Mouse (Mus musculus) heart, postnatal 25 days (tissue): Measurements from ENCODE around the gene Cpn2. TPM values are rescaled to one million over a fixed set of nuclear protein-coding genes. Genes with fewer than 3 reads are reported as not detected.

Experiments
- DNase-seq: peaks from one replicate; pipeline ENCODE4 v3.0.0; 2022; ENCODE audit warnings: low spot score
- intact Hi-C: fragments of 180-260 bp; cut with DNase I; formaldehyde crosslinking; loops from one replicate; pipeline ENCODE4 v1.15.1; 2025
- total RNA-seq, 2 experiments: library from RNA; stranded (reverse); gene quantifications; 2 replicates each; pipeline ENCODE4 v1.2.3; 2021

The Cpn2 gene
- total RNA-seq, 2 experiments from 2014 or later = 0.11 TPM; not detected in 1

- intact Hi-C loops = no loop called here
- DNase-seq = no peak
Observed at GRCm38 (mm10) chr16:30282844-30283495, 15.7 kb upstream of the Cpn2 start, which contains the start of gene Lrrc15. Gene Lrrc15, minus strand, starts transcription at chr16:30283256.

- intact Hi-C loops = no loop called here
- DNase-seq = no peak
Observed at GRCm38 (mm10) chr16:30280676-30281297, 13.5 kb upstream of the Cpn2 start.

GRCm38 (mm10) chr16:30278406-30278805 is 11.1 kb upstream of the Cpn2 start:
- DNase-seq = no peak
- intact Hi-C loops = no loop called here

- DNase-seq = no peak
Observed at GRCm38 (mm10) chr16:30275558-30276340, 8.4 kb upstream of the Cpn2 start.

GRCm38 (mm10) chr16:30273065-30273464 is 5.8 kb upstream of the Cpn2 start:
- DNase-seq = no peak
- intact Hi-C loops = no loop called here

More at GRCm38 (mm10) chr16:30275558-30276340, 8.4 kb upstream of the Cpn2 start:
- intact Hi-C loops = no loop called here

GRCm38 (mm10) chr16:30271941-30272595 is 4.8 kb upstream of the Cpn2 start:
- DNase-seq = no peak
- intact Hi-C loops = no loop called here

- intact Hi-C loops = no loop called here
Observed at GRCm38 (mm10) chr16:30271223-30271761, 4.0 kb upstream of the Cpn2 start.

GRCm38 (mm10) chr16:30266561-30266960 is 738 bp downstream of the Cpn2 start:
- no peak for DNase-seq
- intact Hi-C loops = no loop called here

More at GRCm38 (mm10) chr16:30271223-30271761, 4.0 kb upstream of the Cpn2 start:
- DNase-seq = no peak

GRCm38 (mm10) chr16:30265611-30266010 is 1.7 kb downstream of the Cpn2 start:
- intact Hi-C loops = no loop called here
- DNase-seq = no peak

GRCm38 (mm10) chr16:30263156-30263555 is 4.1 kb downstream of the Cpn2 start:
- intact Hi-C loops = no loop called here

GRCm38 (mm10) chr16:30262664-30263063 is 4.6 kb downstream of the Cpn2 start:
- DNase-seq = no peak
- intact Hi-C loops = no loop called here

More at GRCm38 (mm10) chr16:30263156-30263555, 4.1 kb downstream of the Cpn2 start:
- DNase-seq = no peak

- DNase-seq = no peak
- intact Hi-C loops = no loop called here
Observed at GRCm38 (mm10) chr16:30262157-30262556, 5.1 kb downstream of the Cpn2 start.

GRCm38 (mm10) chr16:30261341-30261740 is 6.0 kb downstream of the Cpn2 start:
- intact Hi-C loops = no loop called here
- DNase-seq = no peak

GRCm38 (mm10) chr16:30260012-30260635 is 7.2 kb downstream of the Cpn2 start:
- intact Hi-C loops = no loop called here
- DNase-seq = no peak

- intact Hi-C loops = no loop called here
- no peak for DNase-seq
Observed at GRCm38 (mm10) chr16:30259444-30259843, 7.9 kb downstream of the Cpn2 start.

- DNase-seq = no peak
- intact Hi-C loops = no loop called here
Observed at GRCm38 (mm10) chr16:30258441-30258840, 8.9 kb downstream of the Cpn2 start.

GRCm38 (mm10) chr16:30257718-30258117 is 9.6 kb downstream of the Cpn2 start:
- intact Hi-C loops = no loop called here
- no peak for DNase-seq

- intact Hi-C loops = no loop called here
- DNase-seq = no peak
Observed at GRCm38 (mm10) chr16:30255061-30255460, 12.2 kb downstream of the Cpn2 start.

GRCm38 (mm10) chr16:30253900-30254299 is 13.4 kb downstream of the Cpn2 start:
- intact Hi-C loops = loop anchor here (5.0 kb wide), 2 partner anchors 263 to 278 kb away; no protein-coding TSS in a partner anchor
- no peak for DNase-seq
